15 mouse cellular contexts compared by ENCODE assay signal in genomic region chr12:112306208-112306607, GRCm38 (mm10).
"Had no signal": no experiment of that assay in that cellular context is flagged by ENCODE, and none has a peak within 500 bp of the region (broad histone marks: within the 10 kb centered on the region; RNA-seq: fewer than 3 reads in every experiment).

No protein-coding gene starts in this region.

- DNase-seq: kidney, adult 8-10 months; kidney, postnatal 36 days; layer of hippocampus, adult 9-11 months; layer of hippocampus, postnatal 36 days; retina, postnatal 1 day; right cerebral cortex, postnatal 14 days; spleen, adult 18-20 months; thymus, adult 2 months; thymus, postnatal 25 days had no signal

- H3K4me3 ChIP-seq: limb, embryonic 15.5 days; liver, embryonic 12.5 days; midbrain, embryonic 12.5 days; neural tube, embryonic 13.5 days had no signal

- H3K27ac ChIP-seq: kidney, postnatal 0 days; limb, embryonic 15.5 days; liver, embryonic 12.5 days; midbrain, embryonic 12.5 days; neural tube, embryonic 13.5 days had no signal

- H3K4me1 ChIP-seq: liver, embryonic 12.5 days had no signal

- H3K9ac ChIP-seq: limb, embryonic 15.5 days; liver, embryonic 12.5 days; midbrain, embryonic 12.5 days; neural tube, embryonic 13.5 days had no signal

- ATAC-seq: liver, embryonic 12.5 days; midbrain, embryonic 16.5 days had no signal

- H3K9me3 ChIP-seq: limb, embryonic 15.5 days; liver, embryonic 12.5 days; midbrain, embryonic 12.5 days; neural tube, embryonic 13.5 days had no signal

- H3K36me3 ChIP-seq: limb, embryonic 15.5 days; liver, embryonic 12.5 days; midbrain, embryonic 12.5 days; neural tube, embryonic 13.5 days had no signal

- H3K4me2 ChIP-seq: limb, embryonic 15.5 days; liver, embryonic 12.5 days; midbrain, embryonic 12.5 days; neural tube, embryonic 13.5 days had no signal
